Mouse (Mus musculus) v-Abl transformed pro-B cells (cell line): ENCODE results near the gene Hyal2.

Source experiments
- in situ Hi-C, 2 experiments: fragments of 400-800 bp; cut with MboI; formaldehyde crosslinking; loops; one replicate each; pipeline ENCODE4 v1.15.1; 2025; ENCODE audit not compliant: unreplicated experiment in 2 of 2

Gene Hyal2

GRCm38 (mm10) chr9:107580501-107581317 lies 13.0 kb downstream of the Hyal2 start, which contains the start of gene Hyal3:
TSS of gene Hyal3 (plus strand) at chr9:107580818.
- in situ Hi-C loops: no loop called here

- in situ Hi-C loops: no loop called here
These were observed 13.8 kb downstream of the Hyal2 start for GRCm38 (mm10) chr9:107581584-107581983.

GRCm38 (mm10) chr9:107582509-107583062 lies 14.8 kb downstream of the Hyal2 start:
- in situ Hi-C loops: no loop called here

GRCm38 (mm10) chr9:107583174-107583573 lies 15.4 kb downstream of the Hyal2 start:
- in situ Hi-C loops: no loop called here

GRCm38 (mm10) chr9:107586504-107586903 lies 18.8 kb downstream of the Hyal2 start:
- in situ Hi-C loops: no loop called here

GRCm38 (mm10) chr9:107586974-107587832 lies 19.5 kb downstream of the Hyal2 start, which contains the start of gene Ifrd2:
TSS of gene Ifrd2 (plus strand) at chr9:107587642.
- in situ Hi-C loops: no loop called here

- in situ Hi-C loops: no loop called here
These were observed 20.3 kb downstream of the Hyal2 start for GRCm38 (mm10) chr9:107587833-107588639.

- in situ Hi-C loops: no loop called here
These were observed 22.5 kb downstream of the Hyal2 start for GRCm38 (mm10) chr9:107590058-107590772.

- in situ Hi-C loops: no loop called here
These were observed 23.0 kb downstream of the Hyal2 start for GRCm38 (mm10) chr9:107590773-107591060.

GRCm38 (mm10) chr9:107593101-107593976 lies 25.6 kb downstream of the Hyal2 start:
- in situ Hi-C loops: no loop called here

GRCm38 (mm10) chr9:107594281-107595062 lies 26.7 kb downstream of the Hyal2 start:
- in situ Hi-C loops: loop anchor here (5.0 kb wide), 2 partner anchors 83 to 143 kb away; partner anchors contain the start of gene Gnat1 (in 2 of the 2)

- in situ Hi-C loops: loop anchor here (5.0 kb wide), 2 partner anchors 80 to 140 kb away; partner anchors contain the start of gene Gnat1 (in 2 of the 2)
These were observed 29.1 kb downstream of the Hyal2 start for GRCm38 (mm10) chr9:107596619-107597569.

- in situ Hi-C loops: loop anchor here (5.0 kb wide), 2 partner anchors 79 to 139 kb away; partner anchors contain the start of gene Gnat1 (in 2 of the 2)
These were observed 30.6 kb downstream of the Hyal2 start for GRCm38 (mm10) chr9:107598385-107598784.

- in situ Hi-C loops: loop anchor here (5.0 kb wide), 2 partner anchors 78 to 138 kb away; partner anchors contain the start of gene Gnat1 (in 2 of the 2)
These were observed 31.7 kb downstream of the Hyal2 start for GRCm38 (mm10) chr9:107599433-107599832.

GRCm38 (mm10) chr9:107599842-107600241 lies 32.1 kb downstream of the Hyal2 start:
- in situ Hi-C loops: loop anchor here (5.0 kb wide), 2 partner anchors 77 to 137 kb away; partner anchors contain the start of gene Gnat1 (in 2 of the 2)

GRCm38 (mm10) chr9:107600745-107601144 lies 33.0 kb downstream of the Hyal2 start:
- in situ Hi-C loops: no loop called here
